Mouse (Mus musculus): Measurements from ENCODE around the gene Smim1.

Smim1 gene

DNA sequence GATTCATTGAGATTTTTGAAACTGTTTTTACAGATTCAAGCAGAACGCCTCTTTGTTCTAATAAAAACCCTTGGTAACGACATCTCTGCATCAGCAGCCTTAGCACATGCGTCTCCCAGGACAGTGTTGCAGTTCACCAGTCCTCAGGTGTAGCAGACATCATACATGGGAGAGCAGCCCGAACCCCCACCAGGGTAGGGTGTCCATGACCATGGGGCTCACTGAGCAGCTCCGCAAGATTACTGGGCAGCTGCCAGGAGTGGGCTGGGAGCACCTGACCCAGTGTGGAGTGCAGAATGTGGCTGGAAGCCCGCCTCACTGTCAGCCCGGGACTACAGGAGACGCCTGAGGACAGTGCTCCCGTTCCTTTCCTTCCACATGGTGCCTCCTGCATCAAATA, 4.6 kb downstream of the Smim1 start:
- no peak for DNase-seq (ENCODE audit: low spot score in 2 of 2)

DNA sequence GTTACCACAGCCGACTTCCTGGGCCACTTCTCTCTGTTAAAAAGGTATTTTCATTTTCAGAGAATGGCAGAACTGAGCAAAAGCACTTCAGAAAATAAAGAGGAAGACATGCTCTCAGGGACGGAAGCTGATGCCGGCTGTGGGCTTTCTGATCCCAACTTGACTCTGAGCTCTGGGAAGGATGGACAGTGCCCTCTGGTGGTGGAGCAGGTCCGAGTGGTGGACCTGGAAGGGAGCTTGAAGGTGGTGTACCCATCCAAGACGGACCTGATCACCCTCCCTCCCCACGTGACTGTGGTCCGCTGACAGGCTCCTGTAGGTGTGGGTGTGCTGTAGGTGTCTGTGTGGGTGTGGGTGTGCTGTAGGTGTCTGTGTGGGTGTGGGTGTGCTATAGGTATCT, 6.5 kb downstream of the Smim1 start:
- no peak for DNase-seq (ENCODE audit: low spot score in 2 of 2)

DNA sequence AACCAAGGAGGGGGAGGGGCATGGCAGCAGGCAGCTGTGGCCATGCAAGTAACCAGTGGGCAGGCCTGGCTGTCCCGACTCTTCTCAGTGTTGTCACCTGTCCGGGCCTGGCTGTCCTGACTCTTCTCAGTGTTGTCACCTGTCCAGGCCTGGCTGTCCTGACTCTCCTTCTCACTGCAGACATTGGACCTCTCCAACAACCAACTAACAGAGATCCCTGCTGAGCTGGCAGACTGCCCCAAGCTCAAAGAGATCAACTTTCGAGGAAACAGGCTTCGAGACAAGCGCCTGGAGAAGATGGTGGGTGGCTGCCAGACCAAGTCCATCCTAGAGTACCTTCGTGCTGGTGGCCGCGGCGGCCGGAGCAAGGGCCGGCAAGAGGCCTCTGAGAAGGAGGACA, 10.6 kb downstream of the Smim1 start:
- DNase-seq (ENCODE audit: low spot score in 2 of 2): no peak

DNA sequence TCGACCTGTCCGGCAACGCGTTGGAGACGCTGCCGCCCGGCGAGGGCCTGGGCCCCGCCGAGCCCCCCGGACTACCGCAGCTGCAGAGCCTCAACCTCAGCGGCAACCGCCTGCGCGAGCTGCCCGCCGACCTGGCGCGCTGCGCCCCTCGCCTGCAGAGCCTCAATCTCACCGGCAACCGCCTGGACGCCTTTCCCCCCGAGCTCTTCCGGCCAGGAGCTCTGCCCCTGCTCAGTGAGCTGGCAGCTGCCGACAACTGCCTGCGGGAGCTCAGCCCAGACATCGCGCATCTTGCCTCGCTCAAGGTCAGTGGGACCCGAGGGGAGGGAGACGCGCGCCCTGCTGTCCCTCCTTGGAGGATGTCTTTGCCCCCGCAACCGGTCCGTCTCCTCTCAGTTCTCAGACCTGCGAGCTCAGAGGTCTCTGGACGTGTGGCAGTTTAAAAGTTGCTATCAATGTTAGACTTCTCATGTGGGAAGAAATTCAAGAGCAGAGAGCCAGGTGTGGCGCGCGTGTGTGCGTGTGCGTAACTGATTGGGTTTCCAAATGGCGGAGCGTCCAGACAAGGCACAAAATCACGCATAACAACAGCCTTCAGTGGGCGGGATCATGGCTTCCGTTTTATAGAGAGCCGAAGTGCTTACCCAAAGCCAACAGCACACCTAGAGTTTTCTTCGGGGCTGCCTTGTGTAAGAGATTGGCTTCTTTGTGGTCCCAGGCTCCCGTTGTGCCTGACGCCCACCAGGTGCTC, 13.7 kb downstream of the Smim1 start:
- DNase-seq (ENCODE audit: low spot score in 2 of 2): no peak

DNA sequence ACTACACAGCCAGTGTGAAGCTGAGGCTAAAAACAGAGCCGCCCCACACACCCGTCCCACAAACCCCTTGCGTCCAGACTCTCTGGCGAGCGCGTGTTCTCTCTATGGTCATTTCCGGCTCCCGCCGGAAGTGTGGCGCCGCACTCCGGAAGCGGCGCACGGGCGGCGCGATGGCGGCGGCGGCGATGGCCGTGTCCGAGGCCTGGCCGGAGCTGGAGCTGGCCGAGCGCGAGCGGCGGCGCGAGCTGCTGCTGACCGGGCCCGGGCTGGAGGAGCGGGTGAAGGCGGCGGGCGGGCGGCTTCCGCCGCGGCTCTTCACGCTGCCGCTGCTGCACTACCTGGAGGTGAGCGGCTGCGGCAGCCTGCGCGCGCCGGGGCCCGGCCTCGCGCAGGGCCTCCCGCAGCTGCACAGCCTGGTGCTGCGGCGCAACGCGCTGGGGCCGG, 14.4 kb downstream of the Smim1 start, which contains the start of gene Lrrc47:
Gene Lrrc47 (plus strand): TSS at position 86 of the 444 bp plus-strand sequence.
- peak; percentile 65 to 77 for DNase-seq (ENCODE audit: low spot score in 2 of 2)

DNA sequence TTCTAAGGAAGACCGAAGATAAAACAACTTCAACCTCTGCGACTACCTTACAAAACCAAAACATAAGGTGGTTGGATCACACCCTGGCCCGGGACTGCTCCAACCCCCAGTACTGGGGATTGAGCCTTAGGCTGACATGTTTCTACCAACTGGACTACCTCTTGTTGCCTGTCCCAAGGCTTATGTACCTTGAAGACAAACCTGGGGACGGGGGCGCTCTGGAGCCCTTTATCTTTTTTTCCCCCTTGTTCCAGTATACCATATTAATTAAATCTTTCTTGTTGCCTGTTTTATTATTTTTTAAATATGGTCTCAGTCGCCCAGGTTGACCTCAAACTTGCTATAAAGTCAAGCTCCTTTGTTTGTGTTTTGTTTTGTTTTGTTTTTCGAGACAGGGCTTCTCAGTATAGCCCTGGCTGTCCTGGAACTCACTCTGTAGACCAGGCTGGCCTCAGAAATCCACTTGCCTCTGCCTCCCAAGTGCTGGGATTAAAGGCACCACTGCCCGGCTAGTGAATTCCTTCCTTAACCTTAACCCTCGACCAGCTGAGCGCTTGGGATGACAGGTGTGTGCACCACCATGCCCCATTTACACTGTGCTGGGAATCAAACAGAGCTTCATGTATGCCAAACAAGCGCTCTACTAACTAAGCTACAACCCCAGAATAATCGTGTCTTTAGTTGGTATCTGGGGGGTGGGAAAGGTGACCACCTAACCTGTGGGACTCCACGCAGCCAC, 15.0 kb downstream of the Smim1 start:
- DNase-seq (ENCODE audit: low spot score in 2 of 2): no peak

DNA sequence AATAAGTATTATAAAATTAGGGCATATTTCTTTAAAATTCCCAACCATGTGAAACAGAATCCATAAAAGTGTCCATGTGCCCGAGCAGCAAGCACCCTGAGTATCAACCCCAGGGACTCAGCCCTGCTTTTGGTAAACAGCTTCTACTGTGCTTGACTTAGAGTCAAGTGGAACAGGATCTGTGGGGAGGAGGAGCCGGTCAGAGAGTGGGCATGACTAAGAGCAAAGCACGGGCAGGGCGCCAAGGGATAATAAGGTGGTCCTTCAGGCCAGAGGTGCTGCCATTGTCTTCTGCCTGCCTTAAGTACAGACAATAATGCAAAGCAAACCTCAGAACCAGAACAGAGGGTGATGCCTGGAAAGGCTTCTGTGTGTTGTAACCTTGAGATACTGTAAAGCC, 18.3 kb downstream of the Smim1 start:
- DNase-seq (ENCODE audit: low spot score in 2 of 2): no peak

DNA sequence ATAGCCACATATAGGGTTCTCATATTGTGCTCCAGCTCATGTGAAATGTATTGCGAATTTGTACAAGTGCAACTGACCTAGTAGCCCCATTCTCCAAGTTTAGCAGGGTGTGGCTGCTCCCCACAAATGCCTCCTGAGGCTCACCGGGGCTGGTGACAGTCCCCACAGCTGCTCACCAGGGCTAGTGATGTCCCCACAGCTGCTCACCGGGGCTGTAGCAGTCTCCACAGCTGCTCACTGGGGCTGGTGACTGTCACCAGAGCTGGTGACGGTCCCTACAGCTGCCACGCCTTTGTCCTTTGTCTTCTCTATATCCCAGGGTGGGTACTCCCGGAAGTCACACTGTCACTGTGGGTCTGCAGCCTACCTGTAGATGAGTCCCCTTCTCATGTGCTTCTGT, 19.8 kb downstream of the Smim1 start:
- DNase-seq (ENCODE audit: low spot score in 2 of 2): no peak

DNA sequence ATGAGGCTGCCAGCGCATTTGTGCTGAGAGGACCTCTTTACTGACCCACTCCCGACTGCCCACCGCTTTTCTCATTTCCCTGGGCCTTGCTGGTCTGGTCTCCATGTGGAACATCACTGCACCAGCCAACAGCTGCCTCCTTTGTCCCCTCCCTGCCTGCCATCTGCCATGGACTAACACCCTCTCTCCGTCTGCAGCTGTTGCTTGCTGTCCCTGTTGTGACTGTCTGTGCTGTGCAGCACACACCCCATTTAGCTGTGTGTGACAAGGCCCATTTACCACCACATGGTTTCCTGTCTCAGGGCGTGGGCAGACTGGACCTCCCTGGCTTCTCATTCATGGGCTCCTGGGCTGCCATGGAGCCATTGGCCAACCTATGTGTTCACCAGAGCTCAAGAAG, 20.5 kb downstream of the Smim1 start:
- DNase-seq (ENCODE audit: low spot score in 2 of 2): no peak

DNA sequence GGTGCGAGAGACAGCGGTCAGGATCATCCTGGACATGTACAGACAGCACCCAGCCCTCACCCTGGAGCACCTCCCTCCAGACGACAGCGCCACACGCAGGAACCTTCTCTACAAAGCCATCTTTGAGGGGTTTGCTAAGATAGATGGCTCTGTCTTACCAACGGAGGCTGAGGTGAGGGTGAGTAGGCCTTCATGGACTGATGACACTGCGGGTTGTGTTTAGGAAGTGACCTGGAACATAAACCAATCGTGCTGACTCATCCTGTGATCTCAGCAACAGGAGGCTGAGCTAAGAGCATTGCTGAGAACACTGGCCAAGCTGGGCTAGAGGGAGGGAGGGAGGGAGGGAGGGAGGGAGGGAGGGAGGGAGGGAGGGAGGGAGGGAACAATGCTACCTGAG, 32.5 kb downstream of the Smim1 start:
- DNase-seq (ENCODE audit: low spot score in 2 of 2): no peak

DNA sequence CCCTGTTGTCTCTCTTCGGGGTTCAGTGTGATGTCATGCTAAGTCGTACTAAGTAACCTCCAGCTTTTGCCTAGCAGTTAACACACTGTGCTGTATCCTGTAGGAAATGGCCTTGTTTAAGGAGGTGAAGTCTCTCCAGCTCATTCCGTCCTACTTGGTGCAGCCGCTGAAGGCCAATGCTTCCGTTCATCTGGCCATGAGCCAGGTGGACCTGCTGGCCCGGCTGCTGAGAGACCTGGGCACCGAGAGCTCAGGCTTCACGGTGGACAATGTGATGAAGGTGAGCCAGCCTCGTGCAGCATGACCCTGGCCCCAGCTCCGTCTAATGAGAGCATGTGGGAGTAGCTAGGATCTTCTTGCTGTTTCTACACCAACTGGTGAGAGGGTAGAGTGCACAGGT, 33.3 kb downstream of the Smim1 start:
- no peak for DNase-seq (ENCODE audit: low spot score in 2 of 2)

DNA sequence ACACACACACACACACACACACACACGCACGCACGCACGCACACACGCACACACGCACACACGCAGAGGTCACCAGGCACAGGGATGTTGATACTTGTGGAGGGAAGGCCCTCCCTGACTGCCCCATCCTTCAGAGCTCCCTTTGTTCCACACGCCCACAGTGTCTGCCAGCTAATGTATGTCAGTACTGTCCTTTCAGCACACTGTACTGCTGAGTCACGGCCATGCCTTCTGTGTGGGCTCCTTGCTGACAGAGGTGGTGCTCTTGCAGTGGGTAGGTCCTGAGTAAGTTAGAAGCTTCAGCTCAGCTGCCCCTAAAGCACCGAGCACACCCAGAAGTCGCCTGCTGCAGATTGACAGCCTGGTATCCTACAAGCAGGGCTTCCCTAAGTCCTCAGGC, 45.6 kb downstream of the Smim1 start:
- no peak for DNase-seq (ENCODE audit: low spot score in 2 of 2)

DNA sequence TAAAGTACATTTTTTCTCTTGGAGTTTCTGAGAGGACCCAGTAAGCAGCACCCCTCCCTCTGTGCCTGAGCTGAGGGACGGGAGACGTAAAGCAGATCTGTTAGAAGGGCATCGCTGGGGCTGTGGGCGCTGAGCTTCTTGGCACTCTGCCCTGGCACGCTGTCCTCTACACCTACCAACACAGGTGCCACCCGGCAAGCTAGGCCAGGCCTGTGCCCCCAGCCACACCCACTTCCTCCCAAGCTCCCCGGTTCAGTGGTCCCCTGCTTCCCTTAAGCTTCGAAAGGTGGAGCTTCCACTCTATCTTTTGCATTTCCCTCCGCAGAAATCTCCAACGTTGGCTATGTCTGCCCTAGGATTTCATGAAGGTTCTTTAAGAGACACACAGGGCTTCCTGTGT, 46.8 kb downstream of the Smim1 start:
- DNase-seq (ENCODE audit: low spot score in 2 of 2): no peak

DNA sequence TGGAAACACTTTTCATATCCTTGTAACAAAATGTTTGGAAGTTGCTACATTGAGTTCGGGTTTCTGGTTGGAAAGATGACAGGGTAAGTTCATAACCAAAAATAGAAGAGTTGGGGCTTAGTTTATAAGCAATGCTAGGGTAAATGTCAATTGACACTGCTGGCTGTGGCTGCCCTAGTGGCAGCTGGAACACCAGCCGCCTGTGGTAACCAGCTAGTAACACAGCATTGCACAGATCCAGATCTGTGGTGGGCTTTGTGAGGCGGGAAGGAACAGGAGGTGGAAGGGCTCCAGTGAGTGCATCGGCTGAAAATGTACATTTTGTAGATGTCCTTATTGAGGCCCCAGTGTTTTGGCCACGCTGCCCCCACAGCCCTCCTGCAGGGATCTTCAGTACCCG, 50.3 kb downstream of the Smim1 start:
- DNase-seq (ENCODE audit: low spot score in 2 of 2): no peak

DNA sequence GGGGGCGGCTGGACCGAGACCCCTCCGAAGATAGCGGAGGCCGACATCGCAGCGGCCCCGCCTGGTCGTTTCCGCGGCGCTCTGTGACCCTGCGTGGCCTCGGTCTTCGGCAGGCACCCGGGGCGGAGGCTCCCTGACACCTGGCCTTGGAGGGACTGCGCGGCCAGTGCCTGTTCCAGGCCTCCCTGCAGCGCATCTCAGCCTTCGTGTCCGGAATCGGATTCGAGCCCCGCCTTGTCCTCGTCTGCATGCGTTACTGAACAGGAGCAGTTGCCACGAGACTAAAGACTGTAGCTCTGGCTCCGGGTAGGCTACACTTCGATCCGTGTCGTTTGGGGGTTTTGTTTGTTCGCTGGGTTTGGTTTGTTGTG, 50.8 kb downstream of the Smim1 start:
- DNase-seq (ENCODE audit: low spot score in 2 of 2): no peak

DNA sequence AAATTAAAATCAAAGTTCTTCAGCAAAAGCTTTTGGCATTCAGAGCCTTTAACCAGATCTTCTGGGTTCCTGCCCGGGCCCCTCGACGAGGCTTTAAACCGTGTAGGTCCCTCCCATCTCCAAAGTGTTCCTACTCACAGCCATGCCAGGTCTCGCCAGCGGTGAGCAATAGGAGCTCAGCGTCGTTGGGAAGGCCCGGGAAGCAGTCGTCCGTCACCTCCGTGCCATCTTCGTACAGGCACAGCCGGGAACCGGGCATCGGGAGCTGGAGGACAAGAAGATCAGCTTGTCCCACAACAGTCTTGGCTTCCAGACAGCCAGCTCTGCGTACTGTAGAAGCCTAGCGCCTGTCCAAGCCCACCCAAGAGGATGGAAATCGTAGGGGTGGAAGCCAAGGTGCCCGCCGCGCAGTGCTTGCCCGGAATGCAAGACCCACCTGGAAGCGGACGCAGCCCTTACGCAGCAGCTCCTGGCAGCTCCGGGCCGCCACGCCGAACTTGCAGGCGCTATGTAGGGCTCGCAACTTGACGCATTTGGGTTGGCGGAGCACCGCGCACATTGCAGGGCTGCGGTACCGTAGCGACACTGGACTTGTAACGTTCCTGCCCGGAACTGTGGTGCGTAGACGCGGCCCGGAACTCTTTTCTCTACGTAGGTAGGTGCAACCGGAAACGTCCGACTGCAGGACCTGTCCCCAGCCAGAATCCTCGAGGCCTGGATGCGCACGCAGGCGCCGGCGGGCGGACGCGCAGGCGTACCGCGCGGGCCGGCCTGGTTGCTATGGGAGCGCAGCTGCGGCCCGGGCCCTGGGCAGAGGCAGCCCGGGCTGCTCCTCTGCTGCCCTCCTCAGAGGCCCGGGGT, 51.4 kb downstream of the Smim1 start, which contains the start of the genes Dffb and Cep104:
Gene Dffb (minus strand): TSS at position 696 of the 861 bp plus-strand sequence.
Gene Cep104 (plus strand): TSS at position 764 of the 861 bp plus-strand sequence.
- peak; percentile 89 to 90 for DNase-seq (ENCODE audit: low spot score in 2 of 2)
